Mouse (Mus musculus) mouse embryonic stem cell (cell line): ENCODE measurements around the gene Grin2a.

Source experiments
- in situ Hi-C, 2 experiments: fragments of 300-500 bp; cut with MboI; formaldehyde crosslinking; loops; 1 replicate in 1 of 2; 3 replicates in 1 of 2; pipeline ENCODE4 v1.14.3; 2019 to 2020; ENCODE audit warnings: low sequenced_read_pairs in 2 of 2, low pct_unique_long_range_greater_than_20kb in 1 of 2, mixed read lengths in 1 of 2; ENCODE audit not compliant: unreplicated experiment in 1 of 2

The Grin2a gene

GRCm38 (mm10) chr16:9985041-9985440 lies 10.3 kb downstream of the Grin2a start:
- in situ Hi-C loops = no loop called here

- in situ Hi-C loops = no loop called here
These were observed 14.7 kb downstream of the Grin2a start for GRCm38 (mm10) chr16:9980641-9981040.

GRCm38 (mm10) chr16:9978173-9978572 lies 17.2 kb downstream of the Grin2a start:
- in situ Hi-C loops = no loop called here

GRCm38 (mm10) chr16:9972705-9973104 lies 22.7 kb downstream of the Grin2a start:
- in situ Hi-C loops = no loop called here

- in situ Hi-C loops = no loop called here
These were observed 30.9 kb downstream of the Grin2a start for GRCm38 (mm10) chr16:9964469-9964868.

GRCm38 (mm10) chr16:9962482-9962881 lies 32.9 kb downstream of the Grin2a start:
- in situ Hi-C loops = no loop called here

GRCm38 (mm10) chr16:9959340-9959739 lies 36.0 kb downstream of the Grin2a start:
- in situ Hi-C loops = no loop called here

- in situ Hi-C loops = no loop called here
These were observed 41.1 kb downstream of the Grin2a start for GRCm38 (mm10) chr16:9954266-9954665.

- in situ Hi-C loops = no loop called here
These were observed 41.9 kb downstream of the Grin2a start for GRCm38 (mm10) chr16:9953396-9953831.

GRCm38 (mm10) chr16:9949250-9949649 lies 46.1 kb downstream of the Grin2a start:
- in situ Hi-C loops = no loop called here

GRCm38 (mm10) chr16:9947430-9947829 lies 47.9 kb downstream of the Grin2a start:
- in situ Hi-C loops = no loop called here

GRCm38 (mm10) chr16:9944836-9945235 lies 50.5 kb downstream of the Grin2a start:
- in situ Hi-C loops = no loop called here

- in situ Hi-C loops = no loop called here
These were observed 53.9 kb downstream of the Grin2a start for GRCm38 (mm10) chr16:9941306-9941930.

- in situ Hi-C loops = no loop called here
These were observed 54.6 kb downstream of the Grin2a start for GRCm38 (mm10) chr16:9940716-9941115.

- in situ Hi-C loops = no loop called here
These were observed 84.7 kb downstream of the Grin2a start for GRCm38 (mm10) chr16:9910672-9911071.

- in situ Hi-C loops = no loop called here
These were observed 86.1 kb downstream of the Grin2a start for GRCm38 (mm10) chr16:9909225-9909624.

- in situ Hi-C loops = no loop called here
These were observed 90.9 kb downstream of the Grin2a start for GRCm38 (mm10) chr16:9904443-9904842.

- in situ Hi-C loops = no loop called here
These were observed 92.5 kb downstream of the Grin2a start for GRCm38 (mm10) chr16:9902680-9903463.

- in situ Hi-C loops = no loop called here
These were observed 93.9 kb downstream of the Grin2a start for GRCm38 (mm10) chr16:9901433-9901832.

- in situ Hi-C loops = no loop called here
These were observed 94.4 kb downstream of the Grin2a start for GRCm38 (mm10) chr16:9900996-9901395.
